Mouse (Mus musculus) kidney, adult 2 months (tissue): ENCODE results near the gene Dusp10. TPM values are rescaled to one million over a fixed set of nuclear protein-coding genes. Genes with fewer than 3 reads are reported as not detected.

ENCODE experiments used
- DNase-seq: peaks from one replicate; pipeline ENCODE4 v3.0.0; 2021
- H3K27ac ChIP-seq: fragments of 200-500 bp; 2 replicates; pipeline ENCODE4 v1.5.1; 2012; ENCODE audit warnings: low read depth, low read length, control low read depth, inconsistent platforms; ENCODE audit not compliant: insufficient read depth
- H3K27me3 ChIP-seq: fragments of 200-500 bp; replicated peaks from 2 replicates; pipeline ENCODE4 v1.6.1; 2012; ENCODE audit warnings: mild to moderate bottlenecking, moderate library complexity, low read length, inconsistent platforms; ENCODE audit not compliant: control insufficient read depth, insufficient read depth
- H3K36me3 ChIP-seq: fragments of 200-500 bp; 2 replicates; pipeline ENCODE4 v1.6.1; 2012; ENCODE audit warnings: mild to moderate bottlenecking, moderate library complexity, low read length, inconsistent platforms; ENCODE audit not compliant: control insufficient read depth, insufficient read depth
- H3K4me1 ChIP-seq: fragments of 200-500 bp; 2 replicates; pipeline ENCODE4 v1.6.1; 2011; ENCODE audit warnings: low read length; ENCODE audit not compliant: control insufficient read depth, insufficient read depth
- H3K4me3 ChIP-seq: fragments of 200-500 bp; 2 replicates; pipeline ENCODE4 v1.5.1; 2011; ENCODE audit warnings: mild to moderate bottlenecking, low read depth, low read length, control low read depth; ENCODE audit not compliant: insufficient read depth
- CTCF ChIP-seq: fragments of 200-500 bp; conservative IDR thresholded peaks from 2 replicates; pipeline ENCODE4 v1.5.1; 2011; ENCODE audit warnings: low read depth, mild to moderate bottlenecking, control low read depth, low read length, moderate library complexity, mixed read lengths; ENCODE audit not compliant: insufficient read depth, insufficient read length
- POLR2A ChIP-seq: fragments of 200-500 bp; IDR thresholded peaks from one replicate; pipeline ENCODE4 v1.6.1; 2011; ENCODE audit warnings: low read depth, low read length, control low read depth
- WGBS: fragments of 180-500 bp; shearing (Covaris S2); methylation state at CpG from one replicate; pipeline ENCODE4 v1.1.7; 2018; 5-methylcytosine and 5-hydroxymethylcytosine counted together
- polyA plus RNA-seq: library from polyadenylated mRNA; depleted of rRNA; stranded (reverse); fragments of >200 nt; gene quantifications from 2 replicates; pipeline ENCODE4 v1.2.3, GENCODE M21; 2012

Dusp10 gene
- polyA plus RNA-seq, 1 experiment, result 5.3 TPM

DNA sequence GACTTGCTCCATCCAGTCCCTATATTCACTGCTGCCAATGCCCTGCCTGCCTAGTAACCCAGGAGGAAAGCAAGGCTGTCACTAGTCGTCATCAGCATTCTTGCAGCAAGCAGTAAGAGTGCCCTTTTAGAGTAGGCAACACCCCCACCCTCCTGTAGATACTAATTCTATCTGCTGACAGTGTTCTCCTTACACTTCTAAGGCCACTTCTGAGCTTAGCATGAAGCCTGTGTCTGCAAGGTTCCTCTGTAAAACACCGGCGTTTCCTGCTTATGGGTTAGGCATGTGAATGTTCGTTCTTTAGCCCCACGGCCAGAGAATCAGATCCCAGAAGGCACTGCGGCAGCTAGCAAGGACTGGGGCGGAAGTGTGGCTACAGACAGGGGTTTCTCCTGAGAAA, 51.2 kb downstream of the Dusp10 start:
- no peaks in the 10 kb centered on the region for H3K27me3 ChIP-seq
- no peaks in the 10 kb centered on the region for H3K4me1 ChIP-seq
- no peak overlapping the region for H3K27ac ChIP-seq
- H3K36me3 ChIP-seq, result no peaks in the 10 kb centered on the region
- TF ChIP-seq CTCF, result no peak
- TF ChIP-seq POLR2A, result no peak
- no peak overlapping the region for H3K4me3 ChIP-seq
- WGBS, result 82% methylated on average over 7 of the region's 7 CpGs
- no peak for DNase-seq

DNA sequence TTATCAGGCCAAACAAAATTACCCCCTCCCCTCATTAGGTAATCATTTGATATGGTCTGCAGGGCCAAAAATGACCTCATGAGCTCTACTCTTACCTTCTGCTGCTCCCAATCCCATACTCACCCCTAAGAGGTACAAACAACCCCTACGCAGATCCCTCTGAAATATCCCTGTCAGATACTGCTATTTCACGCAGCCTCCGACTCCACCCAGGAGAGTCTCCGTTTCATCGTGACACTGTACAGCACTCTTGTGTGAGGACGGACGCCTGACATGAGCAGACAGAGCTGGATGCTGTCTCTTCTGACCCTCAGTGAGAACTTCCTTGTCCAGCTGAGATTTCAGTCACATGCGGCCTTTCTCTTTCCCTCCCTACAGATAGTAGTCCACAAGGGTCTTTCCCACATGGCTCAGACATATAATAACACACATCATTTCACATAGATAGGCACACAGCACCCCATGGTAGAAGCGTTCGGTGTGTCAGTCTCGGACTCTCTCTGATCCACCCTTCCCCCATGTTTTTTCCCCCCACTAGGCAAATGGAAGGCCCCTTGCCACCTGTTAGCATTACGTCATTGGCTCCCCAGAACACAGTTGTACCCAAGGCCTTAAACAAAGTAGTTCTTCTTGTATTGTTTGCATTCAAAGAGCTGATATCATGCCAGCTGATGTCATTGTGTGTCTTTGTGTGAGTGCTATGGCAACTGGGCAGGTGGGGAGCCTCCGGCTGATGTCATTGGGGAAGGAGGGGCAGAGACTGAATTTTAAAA, 52.7 kb downstream of the Dusp10 start:
- Histone ChIP-seq H3K27me3 (no peaks in the 10 kb centered on the region), H3K4me1 (no peaks in the 10 kb centered on the region), H3K36me3 (no peaks in the 10 kb centered on the region), H3K27ac (no peak overlapping the region), H3K4me3 (no peak overlapping the region)
- TF ChIP-seq POLR2A (no peak), CTCF (no peak)
- no peak for DNase-seq
- WGBS, result 95% methylated on average over 13 of the region's 13 CpGs

DNA sequence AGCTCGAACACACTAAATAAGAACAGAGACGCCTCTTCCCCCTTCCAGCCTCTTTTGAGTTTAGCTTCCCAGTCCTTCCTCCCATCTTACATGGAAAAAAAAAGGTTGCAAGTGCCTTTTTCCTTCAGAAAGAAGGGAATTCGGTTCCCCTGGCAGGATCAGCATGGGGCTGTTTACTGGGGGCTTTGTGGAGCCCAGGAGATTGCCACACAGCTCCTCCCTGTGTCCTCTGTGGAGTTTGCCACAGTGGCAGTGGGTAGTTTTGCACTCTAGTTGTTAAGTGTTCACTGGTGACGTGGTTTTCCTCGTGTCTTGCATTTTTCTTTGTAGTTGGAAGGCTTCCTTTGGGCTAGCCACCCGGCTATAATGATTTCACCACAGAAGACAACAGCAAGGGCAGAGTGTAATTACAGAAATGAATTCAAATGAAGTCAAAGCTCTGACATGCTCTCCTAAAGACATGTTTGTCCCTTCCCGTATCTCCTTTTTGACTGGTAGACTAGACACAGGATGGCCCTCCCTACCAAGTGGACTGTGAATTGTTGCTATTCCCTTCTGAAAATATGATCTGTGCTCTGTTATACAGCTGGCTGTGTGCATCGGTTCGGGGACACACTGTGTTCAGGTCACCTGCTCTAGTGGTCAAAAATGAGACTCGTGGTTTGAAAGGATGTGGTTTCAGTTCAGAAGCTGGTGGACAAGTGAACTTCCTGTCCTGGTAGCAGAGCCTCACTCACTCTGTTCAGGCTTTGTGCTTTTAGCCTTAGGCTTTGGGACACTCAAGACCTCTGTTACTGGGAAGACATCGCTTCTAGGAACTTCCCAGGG, 53.6 kb downstream of the Dusp10 start:
- TF ChIP-seq POLR2A (no peak), CTCF (no peak)
- 75% methylated on average over 11 of the region's 11 CpGs for WGBS
- no peak for DNase-seq
- Histone ChIP-seq H3K27me3 (no peaks in the 10 kb centered on the region), H3K4me1 (no peaks in the 10 kb centered on the region), H3K36me3 (no peaks in the 10 kb centered on the region), H3K27ac (no peak overlapping the region), H3K4me3 (no peak overlapping the region)

DNA sequence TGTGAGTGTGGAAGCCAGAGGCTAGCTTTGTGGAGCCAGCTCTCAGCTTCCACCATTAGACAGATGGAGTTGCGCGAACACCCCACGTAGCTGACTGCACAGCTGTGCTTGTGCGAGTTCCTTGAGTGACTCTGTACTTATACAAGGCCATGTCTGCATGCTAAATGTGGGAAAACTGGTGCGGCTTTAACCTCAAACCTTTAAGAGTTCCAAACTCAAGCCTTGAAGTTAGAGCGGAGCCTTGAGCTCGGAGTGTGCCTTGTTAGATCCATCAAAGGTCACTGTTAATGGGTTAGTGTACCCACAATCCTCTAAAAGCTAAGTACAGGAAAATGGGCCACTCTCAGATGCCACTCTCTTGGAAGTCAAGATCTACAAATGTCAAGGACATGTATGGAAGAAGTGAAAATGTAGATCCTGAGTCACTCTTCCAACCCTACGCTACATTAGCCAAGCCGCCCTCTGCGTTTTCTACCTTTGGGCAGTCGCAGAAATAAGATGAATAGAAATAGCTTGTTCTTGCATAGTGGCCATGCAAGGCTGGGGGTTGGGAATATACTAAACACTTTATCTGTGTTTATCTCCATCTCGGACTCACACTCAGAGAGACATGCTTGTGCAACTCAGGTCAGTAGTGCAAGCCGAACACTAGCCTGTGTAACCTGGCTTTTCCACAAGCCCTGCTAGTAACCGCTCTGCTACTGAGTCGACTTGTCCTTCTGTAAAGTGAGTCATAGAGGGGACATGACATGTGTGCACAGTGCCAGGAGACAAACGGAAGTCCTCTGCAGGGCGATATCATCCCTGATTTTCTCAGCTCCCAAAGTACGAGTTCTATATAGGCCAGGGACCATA, 54.8 kb downstream of the Dusp10 start:
- WGBS, result 96% methylated on average over 18 of the region's 18 CpGs
- no peak for DNase-seq
- Histone ChIP-seq H3K27ac (no peak overlapping the region), H3K4me1 (no peaks in the 10 kb centered on the region), H3K27me3 (no peaks in the 10 kb centered on the region), H3K4me3 (no peak overlapping the region), H3K36me3 (no peaks in the 10 kb centered on the region)
- TF ChIP-seq CTCF (no peak), POLR2A (no peak)

DNA sequence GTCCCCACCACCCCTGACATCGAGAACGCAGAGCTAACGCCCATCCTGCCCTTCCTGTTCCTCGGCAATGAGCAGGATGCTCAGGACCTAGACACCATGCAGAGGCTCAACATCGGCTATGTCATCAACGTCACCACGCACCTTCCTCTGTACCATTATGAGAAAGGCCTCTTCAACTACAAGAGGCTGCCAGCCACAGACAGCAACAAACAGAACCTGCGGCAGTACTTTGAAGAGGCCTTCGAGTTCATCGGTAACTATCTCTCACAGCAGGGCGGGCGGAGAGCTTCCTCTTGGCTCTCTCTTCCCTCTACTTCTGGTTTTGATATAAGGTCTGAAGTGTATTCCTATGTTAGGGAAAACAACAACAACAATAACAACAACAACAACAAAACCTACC, 55.9 kb downstream of the Dusp10 start:
- Histone ChIP-seq H3K4me1 (no peaks in the 10 kb centered on the region), H3K36me3 (no peaks in the 10 kb centered on the region), H3K4me3 (no peak overlapping the region), H3K27ac (no peak overlapping the region), H3K27me3 (no peaks in the 10 kb centered on the region)
- DNase-seq, result no peak
- 97% methylated on average over 12 of the region's 12 CpGs for WGBS
- no peak for TF ChIP-seq CTCF
- no peak for TF ChIP-seq POLR2A

DNA sequence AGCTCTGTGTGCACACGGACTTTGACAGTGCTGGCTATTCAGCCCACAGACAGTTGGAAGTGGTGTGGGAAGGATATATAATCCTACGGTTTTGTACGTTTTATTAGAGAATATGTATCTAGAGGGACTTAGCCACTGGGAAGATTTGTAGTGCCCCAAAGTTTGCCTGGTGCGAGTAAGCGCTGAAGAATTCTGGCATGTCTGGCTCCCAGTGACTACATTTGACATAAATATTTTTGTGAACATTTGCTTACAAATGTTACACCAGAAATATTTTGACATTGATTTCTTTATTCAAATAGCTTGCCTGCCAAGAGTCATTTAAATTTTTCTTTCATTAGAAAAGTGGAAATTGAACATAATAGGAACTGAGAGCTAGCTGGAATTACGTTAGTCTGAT, 63.0 kb downstream of the Dusp10 start:
- Histone ChIP-seq H3K27ac (no peak overlapping the region), H3K36me3 (no peaks in the 10 kb centered on the region), H3K27me3 (no peaks in the 10 kb centered on the region), H3K4me3 (no peak overlapping the region), H3K4me1 (0 out of 2 replicates have a peak, but pooled peaks cover 2% of the 10 kb centered on the region)
- TF ChIP-seq CTCF (no peak), POLR2A (no peak)
- WGBS, result 66% methylated on average over 6 of the region's 6 CpGs
- DNase-seq, result no peak

DNA sequence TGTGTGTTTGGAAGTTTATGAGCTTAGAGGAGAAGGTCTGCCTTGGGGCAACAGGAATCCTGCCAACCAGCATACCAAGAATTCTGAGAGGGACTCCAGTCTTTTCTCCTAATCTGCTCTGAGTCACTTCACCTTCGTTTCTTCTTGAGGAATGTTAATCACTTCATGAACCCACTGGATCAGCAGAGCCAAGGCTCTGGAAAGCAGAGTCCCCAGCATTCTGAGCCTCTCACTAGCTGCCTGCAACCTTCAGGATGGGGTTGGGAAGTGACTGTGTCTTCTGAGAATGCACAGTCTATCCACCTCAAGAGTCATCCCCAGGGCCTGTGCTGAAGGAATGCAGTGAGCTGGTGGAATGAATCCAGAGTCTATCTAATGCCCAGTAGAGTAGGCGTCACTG, 63.7 kb downstream of the Dusp10 start:
- TF ChIP-seq CTCF, result no peak
- TF ChIP-seq POLR2A, result no peak
- WGBS, result 35% methylated on average over 2 of the region's 2 CpGs
- H3K27me3 ChIP-seq, result no peaks in the 10 kb centered on the region
- H3K27ac ChIP-seq, result no peak overlapping the region
- 0 out of 2 replicates have a peak, but pooled peaks cover 2% of the 10 kb centered on the region for H3K4me1 ChIP-seq
- DNase-seq, result peak; percentile 21
- H3K4me3 ChIP-seq, result no peak overlapping the region
- no peaks in the 10 kb centered on the region for H3K36me3 ChIP-seq
